Mouse (Mus musculus): ENCODE measurements around the gene Zdhhc23. TPM values are rescaled to one million over a fixed set of nuclear protein-coding genes. Genes with fewer than 3 reads are reported as not detected.
A peak's percentile ranks its signal among the peaks of the same experiment; 100 is the strongest.

The Zdhhc23 gene
- polyA plus RNA-seq, 1 experiment: 1.3 TPM

DNA sequence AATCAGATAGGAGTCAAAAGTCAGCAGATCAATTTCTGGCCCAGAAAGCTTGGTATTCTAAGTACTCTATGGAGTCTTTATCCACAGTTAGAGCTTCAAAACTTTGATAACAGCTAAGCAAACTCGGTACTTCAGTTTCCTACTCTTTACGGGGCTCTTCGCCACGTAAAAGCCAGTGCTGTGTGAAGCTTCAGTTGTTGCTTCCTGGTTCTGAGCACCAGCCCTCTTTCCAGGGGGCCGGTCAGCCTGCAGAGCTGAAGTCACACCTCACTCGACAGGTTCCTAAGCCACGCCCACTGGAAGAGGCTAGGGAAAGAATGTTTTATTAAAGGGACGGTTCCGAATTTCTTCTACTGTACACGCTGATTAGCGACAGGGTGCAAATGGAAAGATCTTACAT, 36.6 kb upstream of the Zdhhc23 start:
- TF ChIP-seq CTCF (IDR thresholded peaks at IDR 0.05; ENCODE audit: control insufficient read depth, insufficient read depth, insufficient replicate concordance, low read depth, low read length) (no peak), POLR2A (IDR thresholded peaks at IDR 0.05; ENCODE audit: control insufficient read depth, low read depth, low read length) (no peak)
- Histone ChIP-seq H3K4me1 (ENCODE audit: control insufficient read depth, insufficient read depth, low read length) (peaks cover 2% of the 10 kb centered on the region; the same call in 1 of the 2 replicates), H3K27ac (ENCODE audit: control insufficient read depth, insufficient read depth, low read depth, low read length) (no peak overlapping the region), H3K36me3 (ENCODE audit: control insufficient read depth, insufficient read depth, low read length) (no peaks in the 10 kb centered on the region), H3K4me3 (ENCODE audit: control insufficient read depth, low read depth, low read length) (no peak overlapping the region), H3K27me3 (ENCODE audit: control insufficient read depth, insufficient read depth, low read length) (no peaks in the 10 kb centered on the region)

DNA sequence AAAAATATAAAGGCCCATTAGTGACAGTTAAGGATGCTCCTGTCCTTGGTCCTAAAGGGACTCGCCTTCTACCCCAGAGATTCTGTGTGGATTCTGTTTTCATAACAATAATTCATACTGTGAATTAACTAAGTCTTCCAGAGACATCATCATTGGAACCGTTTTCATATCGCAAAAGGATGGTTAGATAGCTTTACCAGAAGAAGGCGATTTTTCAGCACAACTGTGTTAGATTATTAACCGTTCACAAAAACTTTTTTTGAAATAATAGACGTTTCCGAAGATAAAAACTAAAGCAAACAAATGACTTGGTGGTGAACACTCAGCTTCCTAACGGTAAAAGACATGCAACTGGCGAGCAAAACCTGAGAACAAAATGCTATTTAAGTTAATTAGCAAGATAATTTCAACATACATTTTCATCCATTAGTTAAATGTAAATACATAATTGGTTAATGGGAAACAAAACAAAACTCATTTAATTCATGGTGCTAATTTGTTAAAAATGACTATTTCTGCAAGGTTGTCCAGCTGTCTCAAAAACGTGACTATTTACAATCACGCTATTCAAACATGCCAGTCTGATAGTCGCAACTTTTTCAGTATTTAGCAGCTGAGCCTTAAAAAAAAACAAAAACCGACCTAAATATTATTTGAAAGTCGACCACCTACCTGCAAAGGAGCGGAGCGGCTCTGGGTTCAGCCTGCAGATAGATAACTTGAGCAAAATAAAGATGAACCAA, 36.0 kb upstream of the Zdhhc23 start:
- H3K27me3 ChIP-seq (ENCODE audit: control insufficient read depth, insufficient read depth, low read length): no peaks in the 10 kb centered on the region
- no peaks in the 10 kb centered on the region for H3K36me3 ChIP-seq (ENCODE audit: control insufficient read depth, insufficient read depth, low read length)
- H3K4me3 ChIP-seq (ENCODE audit: control insufficient read depth, low read depth, low read length): no peak overlapping the region
- no peak overlapping the region for H3K27ac ChIP-seq (ENCODE audit: control insufficient read depth, insufficient read depth, low read depth, low read length)
- no peak for TF ChIP-seq CTCF (IDR thresholded peaks at IDR 0.05; ENCODE audit: control insufficient read depth, insufficient read depth, insufficient replicate concordance, low read depth, low read length)
- no peak for TF ChIP-seq POLR2A (IDR thresholded peaks at IDR 0.05; ENCODE audit: control insufficient read depth, low read depth, low read length)
- H3K4me1 ChIP-seq (ENCODE audit: control insufficient read depth, insufficient read depth, low read length): peaks cover 2% of the 10 kb centered on the region; the same call in 1 of the 2 replicates

DNA sequence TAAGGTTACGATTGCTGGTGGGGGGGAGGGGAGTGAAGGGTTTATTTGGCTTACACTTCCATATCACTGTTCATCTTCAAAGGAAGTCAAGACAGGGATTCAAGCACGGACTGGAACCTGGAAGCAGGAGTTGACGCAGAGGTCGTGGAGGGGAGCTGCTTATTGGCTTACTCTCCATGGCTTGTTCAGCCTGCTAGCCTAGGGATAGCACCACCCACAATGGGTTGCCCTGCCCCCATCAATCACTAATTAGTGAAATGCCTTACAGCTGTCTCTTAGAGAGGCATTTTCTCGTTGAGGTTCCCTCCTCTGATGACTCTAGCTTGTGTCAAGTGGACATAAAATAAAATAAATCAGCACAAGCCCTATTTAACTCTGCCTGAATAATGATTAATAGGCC, 31.4 kb upstream of the Zdhhc23 start:
- TF ChIP-seq POLR2A (IDR thresholded peaks at IDR 0.05; ENCODE audit: control insufficient read depth, low read depth, low read length) (no peak), CTCF (IDR thresholded peaks at IDR 0.05; ENCODE audit: control insufficient read depth, insufficient read depth, insufficient replicate concordance, low read depth, low read length) (no peak)
- no peaks in the 10 kb centered on the region for H3K36me3 ChIP-seq (ENCODE audit: control insufficient read depth, insufficient read depth, low read length)
- H3K27ac ChIP-seq (ENCODE audit: control insufficient read depth, insufficient read depth, low read depth, low read length): no peak overlapping the region
- H3K4me1 ChIP-seq (ENCODE audit: control insufficient read depth, insufficient read depth, low read length): no peaks in the 10 kb centered on the region
- H3K4me3 ChIP-seq (ENCODE audit: control insufficient read depth, low read depth, low read length): no peak overlapping the region
- no peaks in the 10 kb centered on the region for H3K27me3 ChIP-seq (ENCODE audit: control insufficient read depth, insufficient read depth, low read length)

DNA sequence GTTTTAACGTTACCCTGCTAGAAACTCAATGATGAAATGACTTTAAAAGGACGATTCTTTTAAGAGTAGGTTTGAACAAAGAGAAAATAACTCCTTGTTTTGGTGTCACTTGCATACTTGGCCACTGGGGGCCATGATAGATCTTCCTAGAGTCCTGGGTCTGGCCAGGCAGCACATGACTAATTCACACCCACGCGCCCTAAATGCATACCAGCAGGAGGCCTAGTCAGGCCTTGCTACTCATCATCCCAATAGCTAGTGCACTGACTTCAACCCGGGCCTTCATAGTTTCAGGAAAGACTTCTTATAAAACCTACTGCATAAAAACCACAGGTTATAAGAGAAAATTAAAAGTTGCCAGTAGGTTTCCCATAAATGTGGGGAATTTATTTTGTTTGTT, 22.5 kb upstream of the Zdhhc23 start:
- Histone ChIP-seq H3K4me3 (ENCODE audit: control insufficient read depth, low read depth, low read length) (no peak overlapping the region), H3K36me3 (ENCODE audit: control insufficient read depth, insufficient read depth, low read length) (peaks cover 1% of the 10 kb centered on the region; the same call in 1 of the 2 replicates), H3K4me1 (ENCODE audit: control insufficient read depth, insufficient read depth, low read length) (no peaks in the 10 kb centered on the region), H3K27me3 (ENCODE audit: control insufficient read depth, insufficient read depth, low read length) (no peaks in the 10 kb centered on the region), H3K27ac (ENCODE audit: control insufficient read depth, insufficient read depth, low read depth, low read length) (no peak overlapping the region)
- TF ChIP-seq POLR2A (IDR thresholded peaks at IDR 0.05; ENCODE audit: control insufficient read depth, low read depth, low read length): no peak
- TF ChIP-seq CTCF (IDR thresholded peaks at IDR 0.05; ENCODE audit: control insufficient read depth, insufficient read depth, insufficient replicate concordance, low read depth, low read length): peak; percentile 14; the same call in 1 of the 2 replicates

DNA sequence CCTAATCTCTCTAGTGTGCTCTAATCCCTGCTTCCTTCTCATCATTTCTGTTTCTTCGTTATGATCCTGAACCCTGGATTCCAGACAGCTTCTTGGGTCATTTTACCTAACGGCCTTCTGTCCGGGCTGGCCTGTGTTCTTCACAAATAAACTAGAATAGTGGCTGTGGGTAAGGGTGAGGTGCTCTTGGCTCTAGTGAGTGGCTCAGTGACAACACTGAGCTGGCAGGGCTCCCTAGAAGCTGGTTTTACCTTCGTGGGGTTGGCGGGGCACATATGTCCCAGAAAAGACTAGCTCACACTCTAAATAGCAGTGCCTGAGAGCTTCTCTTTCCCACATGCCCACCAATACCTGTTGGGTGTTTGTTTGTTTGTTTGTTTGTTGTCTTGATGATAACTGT, 19.9 kb upstream of the Zdhhc23 start:
- Histone ChIP-seq H3K36me3 (ENCODE audit: control insufficient read depth, insufficient read depth, low read length) (no peaks in the 10 kb centered on the region), H3K4me1 (ENCODE audit: control insufficient read depth, insufficient read depth, low read length) (no peaks in the 10 kb centered on the region), H3K27ac (ENCODE audit: control insufficient read depth, insufficient read depth, low read depth, low read length) (no peak overlapping the region), H3K27me3 (ENCODE audit: control insufficient read depth, insufficient read depth, low read length) (no peaks in the 10 kb centered on the region), H3K4me3 (ENCODE audit: control insufficient read depth, low read depth, low read length) (no peak overlapping the region)
- TF ChIP-seq CTCF (IDR thresholded peaks at IDR 0.05; ENCODE audit: control insufficient read depth, insufficient read depth, insufficient replicate concordance, low read depth, low read length): no peak
- no peak for TF ChIP-seq POLR2A (IDR thresholded peaks at IDR 0.05; ENCODE audit: control insufficient read depth, low read depth, low read length)

DNA sequence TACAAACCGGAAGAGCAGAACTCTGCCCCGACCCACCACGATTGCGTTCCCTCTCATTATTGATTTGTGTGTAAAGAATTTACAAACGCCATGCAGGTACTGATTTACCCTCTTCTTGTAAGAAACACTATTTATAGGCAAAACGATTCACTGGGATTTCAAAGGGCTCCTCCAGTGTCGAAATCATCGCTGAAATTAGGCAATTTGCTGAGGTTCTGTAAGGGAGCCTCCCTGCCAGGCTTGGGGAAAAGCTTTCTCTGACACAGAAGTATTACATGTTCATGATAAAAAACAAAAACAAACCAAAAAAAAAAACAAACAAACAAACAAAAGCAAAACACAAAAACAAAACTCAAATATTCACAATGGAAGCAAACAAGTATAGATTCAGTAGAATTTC, 19.5 kb upstream of the Zdhhc23 start:
- Histone ChIP-seq H3K4me1 (ENCODE audit: control insufficient read depth, insufficient read depth, low read length) (no peaks in the 10 kb centered on the region), H3K27me3 (ENCODE audit: control insufficient read depth, insufficient read depth, low read length) (no peaks in the 10 kb centered on the region), H3K27ac (ENCODE audit: control insufficient read depth, insufficient read depth, low read depth, low read length) (no peak overlapping the region), H3K4me3 (ENCODE audit: control insufficient read depth, low read depth, low read length) (no peak overlapping the region), H3K36me3 (ENCODE audit: control insufficient read depth, insufficient read depth, low read length) (no peaks in the 10 kb centered on the region)
- no peak for TF ChIP-seq POLR2A (IDR thresholded peaks at IDR 0.05; ENCODE audit: control insufficient read depth, low read depth, low read length)

DNA sequence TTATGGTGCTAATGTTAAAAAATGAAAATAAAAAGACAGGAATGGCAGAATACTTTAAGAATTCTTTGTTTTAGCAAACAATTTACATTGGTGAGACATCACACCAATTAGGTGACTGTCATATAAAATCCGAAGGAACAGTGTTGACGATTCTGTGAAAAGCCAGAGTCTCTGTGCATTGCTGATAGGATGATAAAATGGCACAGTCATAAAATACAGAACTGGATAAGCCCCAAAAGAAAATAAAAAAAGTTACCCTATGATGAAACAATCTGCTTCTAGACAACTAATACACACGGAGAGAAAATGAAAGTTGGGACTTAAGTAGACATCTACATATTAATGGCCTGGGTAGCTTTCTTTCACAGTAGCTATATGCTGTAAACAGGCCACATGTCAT, 15.0 kb upstream of the Zdhhc23 start:
- Histone ChIP-seq H3K4me1 (ENCODE audit: control insufficient read depth, insufficient read depth, low read length) (no peaks in the 10 kb centered on the region), H3K27me3 (ENCODE audit: control insufficient read depth, insufficient read depth, low read length) (no peaks in the 10 kb centered on the region), H3K27ac (ENCODE audit: control insufficient read depth, insufficient read depth, low read depth, low read length) (no peak overlapping the region), H3K36me3 (ENCODE audit: control insufficient read depth, insufficient read depth, low read length) (no peaks in the 10 kb centered on the region), H3K4me3 (ENCODE audit: control insufficient read depth, low read depth, low read length) (no peak overlapping the region)
- TF ChIP-seq CTCF (IDR thresholded peaks at IDR 0.05; ENCODE audit: control insufficient read depth, insufficient read depth, insufficient replicate concordance, low read depth, low read length) (no peak), POLR2A (IDR thresholded peaks at IDR 0.05; ENCODE audit: control insufficient read depth, low read depth, low read length) (no peak)
